Mouse (Mus musculus) CD8-positive naive resting alpha-beta T cell, adult 2 months (primary cell): Measurements from ENCODE around the gene Bcas2.

Experiments
- DNase-seq, 2 experiments: peaks; one replicate each; pipeline ENCODE4 v3.0.0; 2022; ENCODE audit warnings: low read depth in 2 of 2, low spot score in 2 of 2

Bcas2 gene

DNA sequence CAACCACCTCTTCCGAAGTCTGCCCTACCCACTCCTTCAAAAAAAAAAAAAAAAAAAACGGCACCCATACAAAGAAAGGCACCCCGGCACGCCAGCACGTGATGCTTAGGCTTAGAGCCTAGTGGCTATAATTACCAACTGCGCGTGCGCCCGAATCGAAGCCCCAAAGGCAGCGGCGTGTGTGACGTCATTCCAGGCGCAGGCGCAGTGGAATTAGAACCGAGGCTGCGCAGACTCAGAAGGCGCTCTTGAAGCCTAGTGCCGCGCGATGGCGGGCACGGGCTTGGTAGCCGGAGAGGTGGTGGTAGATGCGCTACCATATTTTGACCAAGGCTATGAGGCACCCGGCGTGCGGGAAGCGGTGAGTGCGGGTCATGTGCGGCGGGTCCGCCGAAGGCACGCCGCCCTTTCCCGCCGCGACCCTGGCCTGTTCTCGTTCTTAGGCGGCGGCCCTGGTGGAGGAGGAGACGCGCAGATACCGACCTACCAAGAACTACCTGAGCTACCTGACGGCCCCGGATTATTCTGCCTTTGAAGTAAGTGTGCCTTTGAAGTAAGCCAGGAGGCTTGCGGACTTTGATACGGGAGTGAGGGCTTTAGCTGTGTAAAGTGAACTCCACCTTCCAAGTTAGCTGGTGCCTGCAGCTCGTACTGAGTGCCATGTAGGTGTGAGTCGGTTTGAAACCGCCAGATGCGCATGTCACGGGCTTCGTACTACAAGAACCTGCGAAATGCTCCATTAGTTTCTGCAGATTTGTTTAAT is at the start of gene Bcas2:
Bcas2 (plus strand) TSS at position 151 of the 763 bp plus-strand sequence.
- peak; percentile 98 for DNase-seq

DNA sequence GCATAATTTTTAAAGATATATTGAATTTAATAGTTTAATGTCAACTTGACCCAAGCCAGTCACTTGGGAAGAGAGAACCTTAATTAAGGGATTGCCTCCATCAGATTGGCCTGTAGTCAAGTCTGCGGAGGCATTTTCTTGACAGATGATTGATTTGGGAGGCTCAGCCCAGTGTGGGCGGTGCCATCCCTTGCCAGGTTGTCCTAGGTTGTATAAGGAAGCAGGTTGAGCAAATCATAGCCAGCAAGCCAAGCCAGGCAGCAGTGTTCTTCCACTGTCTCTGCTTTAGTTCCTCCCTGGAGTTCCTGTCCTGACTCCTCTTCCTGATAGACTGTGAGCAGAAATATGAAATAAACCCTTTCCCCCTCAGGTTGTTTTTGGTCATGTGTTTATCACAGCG is 47.8 kb upstream of the Bcas2 start:
- DNase-seq: no peak

DNA sequence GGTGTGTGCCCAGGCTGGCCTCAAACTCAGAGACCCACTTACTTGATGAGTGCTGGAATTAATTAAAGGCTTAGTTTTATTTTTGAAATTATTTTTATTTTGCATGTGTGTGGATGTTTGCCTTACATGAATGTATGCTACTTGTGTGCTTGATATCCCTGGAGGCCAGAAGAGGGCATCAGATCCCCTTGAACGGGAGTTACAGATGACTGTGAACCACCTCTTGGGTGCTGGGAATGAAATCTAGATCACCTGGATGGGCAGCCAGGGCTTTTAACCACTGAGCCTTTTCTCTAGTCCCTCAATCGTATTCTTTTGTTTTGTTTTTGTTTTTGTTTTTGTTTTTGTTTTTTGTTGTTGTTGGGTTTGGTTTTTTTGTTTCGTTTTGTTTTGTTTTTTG is 45.3 kb upstream of the Bcas2 start:
- DNase-seq: no peak

DNA sequence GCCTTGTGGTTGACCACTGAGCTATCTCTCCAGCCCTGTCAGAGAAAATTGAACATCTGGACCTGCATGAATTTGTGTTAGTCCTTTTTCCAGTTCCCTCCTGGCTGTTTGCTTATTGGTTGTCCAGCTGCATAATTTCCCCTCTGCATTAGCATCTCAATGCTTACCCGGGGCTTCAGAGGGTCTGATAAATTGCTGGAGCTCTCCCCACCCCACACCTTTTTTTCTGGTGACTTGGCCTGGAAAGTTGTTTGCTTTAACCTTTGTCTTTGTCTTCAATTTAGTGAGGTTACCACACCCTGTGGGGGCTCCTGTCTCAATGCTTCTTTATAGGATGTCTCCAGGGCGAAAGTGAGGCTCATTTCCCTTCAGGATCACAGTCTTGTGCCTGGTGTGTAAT is 44.3 kb upstream of the Bcas2 start:
- no peak for DNase-seq

DNA sequence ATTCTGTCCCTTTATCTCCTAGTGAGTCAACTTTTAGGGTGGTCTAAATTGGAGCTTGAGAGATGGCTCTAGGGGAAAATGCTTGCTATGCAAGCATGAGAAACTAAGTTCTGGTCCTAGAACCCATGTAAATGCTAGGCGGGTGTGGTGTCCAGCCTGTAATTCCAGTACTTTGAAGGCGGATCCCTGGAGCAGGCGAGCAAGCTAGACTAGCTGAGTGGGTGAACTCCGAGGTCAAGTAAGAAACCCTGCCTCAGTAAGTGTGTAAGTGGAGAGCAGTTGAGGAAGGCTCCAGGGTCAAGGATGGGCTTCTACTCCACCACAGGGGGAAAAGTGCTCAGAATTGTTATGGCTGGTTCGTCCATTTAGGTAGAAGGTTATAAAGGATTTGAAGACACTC is 43.7 kb upstream of the Bcas2 start:
- DNase-seq: no peak

DNA sequence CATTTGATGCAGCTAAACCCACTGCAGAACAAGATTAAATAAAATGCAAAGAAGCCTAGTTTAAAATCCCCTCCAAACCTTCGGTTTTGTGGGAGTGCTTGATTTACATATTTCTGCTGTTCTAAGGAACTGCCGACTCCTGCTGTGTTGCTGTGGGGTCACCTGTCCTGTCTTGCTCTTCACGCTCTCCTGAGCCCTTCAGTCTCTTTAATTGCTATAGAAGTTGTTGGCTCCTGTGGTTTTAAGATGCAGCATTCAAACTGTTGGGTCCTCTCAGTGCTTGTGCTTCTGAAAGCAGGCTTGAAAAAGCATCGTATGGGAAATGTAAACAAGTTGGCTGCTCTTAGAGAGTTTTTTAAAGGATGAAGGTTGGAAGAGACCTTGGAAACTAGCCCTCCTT is 43.2 kb upstream of the Bcas2 start:
- no peak for DNase-seq

DNA sequence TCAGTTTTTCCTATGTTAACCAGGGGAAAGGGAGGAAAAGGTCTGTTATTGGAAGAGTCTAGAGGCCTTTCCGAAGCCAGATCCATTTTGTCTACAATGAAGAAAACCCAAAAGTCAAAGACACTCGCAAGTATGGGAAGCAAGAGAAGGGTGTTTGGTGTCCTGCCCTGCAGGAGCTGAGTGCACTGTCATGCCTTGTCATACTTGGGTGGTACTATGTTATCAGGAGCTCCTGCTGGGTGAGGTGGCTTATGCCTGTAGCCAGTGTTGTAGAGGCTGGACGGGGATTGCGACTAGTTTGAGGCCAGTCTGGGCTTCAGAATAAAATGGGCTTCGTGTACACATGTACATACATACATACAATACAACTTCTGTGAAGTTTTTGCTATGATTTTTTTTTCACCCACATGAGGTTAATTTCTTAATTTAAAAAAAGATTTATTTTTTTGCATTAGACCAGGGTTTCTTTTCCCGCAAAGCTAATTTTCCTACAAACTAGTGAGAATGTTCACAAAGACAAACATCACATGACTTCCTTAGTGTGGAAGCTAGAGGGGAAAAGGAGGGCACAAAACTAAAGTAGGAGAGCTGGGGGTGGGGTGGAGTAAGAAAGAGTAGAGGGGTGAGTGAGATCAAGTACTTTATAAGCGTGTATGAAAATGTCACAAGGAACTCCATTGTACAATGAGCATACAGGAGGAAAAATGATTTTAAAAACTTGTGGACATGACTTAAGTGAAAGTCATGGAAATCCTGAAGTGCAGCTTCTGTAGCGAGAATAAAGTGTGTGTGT is 41.9 kb upstream of the Bcas2 start:
- no peak for DNase-seq

DNA sequence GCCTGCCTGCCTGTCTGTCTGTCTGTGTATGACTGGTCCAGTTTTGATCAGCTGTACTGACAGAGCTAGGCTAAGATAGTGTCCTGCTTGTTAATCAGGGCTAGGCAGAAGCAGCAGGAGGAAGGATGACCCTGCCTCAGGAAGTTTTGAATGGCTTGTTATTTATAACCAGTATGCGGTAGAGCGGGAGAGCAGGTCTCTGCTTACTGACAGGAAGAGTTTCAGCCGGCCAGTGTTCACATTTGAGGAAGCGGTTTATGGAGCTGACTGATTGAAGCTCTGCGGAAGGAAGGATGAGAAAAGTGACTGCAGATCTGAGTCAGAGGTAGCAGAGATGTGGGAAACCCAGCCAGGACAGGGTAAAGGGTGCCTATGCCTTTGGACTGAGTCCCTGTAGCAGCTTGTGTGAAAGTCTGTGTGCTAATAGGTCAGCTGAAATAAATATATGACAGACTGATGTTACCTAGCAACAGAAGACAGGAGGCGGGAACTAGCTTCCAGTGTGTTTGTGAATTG is 41.2 kb upstream of the Bcas2 start:
- no peak for DNase-seq

DNA sequence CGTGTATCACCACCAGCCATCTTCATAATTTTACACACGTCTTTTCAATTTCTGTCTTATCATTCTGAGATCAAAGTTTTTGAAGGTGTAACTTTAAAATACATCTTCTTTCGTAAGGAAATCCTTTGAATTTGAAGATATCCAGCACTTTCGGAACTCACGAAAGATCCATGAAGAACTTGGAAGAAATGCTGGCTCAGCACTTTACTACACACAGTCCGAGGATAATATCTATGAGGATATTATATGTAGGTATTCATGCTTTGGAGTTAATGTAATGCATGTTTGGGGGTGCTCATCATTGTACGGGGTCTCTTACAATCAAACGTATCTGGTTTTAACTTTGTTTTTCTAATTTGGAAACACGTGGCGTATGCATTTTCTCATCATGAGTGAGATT is 38.4 kb upstream of the Bcas2 start:
- no peak for DNase-seq

DNA sequence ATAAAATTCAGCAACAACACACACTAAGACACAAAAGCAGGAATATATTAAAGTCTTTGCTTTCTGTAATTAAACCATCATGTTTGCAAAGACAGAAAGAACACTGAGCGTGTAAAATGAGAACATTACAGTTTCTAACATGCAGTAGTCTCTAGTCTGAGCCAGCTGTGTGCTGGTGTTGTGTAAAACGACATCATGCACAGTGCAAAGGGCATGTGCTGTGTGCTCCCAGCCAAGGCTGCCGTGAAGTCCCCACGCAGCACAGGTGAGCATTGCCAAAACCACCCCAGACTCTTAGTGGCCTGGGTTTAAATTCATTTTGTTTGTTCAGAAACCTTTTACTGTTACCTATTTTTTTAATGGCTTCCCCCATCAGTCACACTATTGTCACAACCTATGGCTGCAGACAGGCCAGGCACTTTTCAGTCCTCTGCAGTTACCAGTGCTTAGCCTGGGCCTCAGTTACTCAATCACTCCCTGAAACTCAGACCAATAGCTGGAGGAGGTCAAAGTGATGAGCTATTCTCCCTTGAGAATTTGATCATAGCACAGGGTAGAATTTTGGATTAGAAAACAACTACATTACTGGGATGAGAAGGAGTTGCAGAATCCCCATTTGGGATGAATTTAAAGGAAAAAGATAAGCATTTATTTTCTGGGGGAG is 34.9 kb upstream of the Bcas2 start:
- DNase-seq: no peak

DNA sequence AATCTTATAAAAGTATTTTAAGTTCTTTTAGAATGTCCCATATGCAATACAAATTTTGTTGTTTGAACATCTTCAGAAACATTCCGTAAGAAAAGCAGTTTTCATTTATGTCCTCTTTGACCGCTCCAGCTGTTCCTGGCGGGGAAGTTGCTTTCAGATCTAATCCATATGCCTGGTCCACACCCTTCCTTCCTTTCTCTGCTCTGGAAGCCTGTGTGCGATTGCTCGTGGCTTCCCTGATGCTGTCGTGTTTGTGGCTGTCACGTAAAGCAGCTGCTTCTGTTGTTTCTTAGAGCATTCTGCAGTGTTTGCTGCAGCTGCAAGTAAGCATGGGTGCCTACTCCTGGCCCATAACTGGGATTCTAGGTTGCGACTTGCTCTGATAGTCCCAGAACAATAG is 32.4 kb upstream of the Bcas2 start:
- DNase-seq: no peak

DNA sequence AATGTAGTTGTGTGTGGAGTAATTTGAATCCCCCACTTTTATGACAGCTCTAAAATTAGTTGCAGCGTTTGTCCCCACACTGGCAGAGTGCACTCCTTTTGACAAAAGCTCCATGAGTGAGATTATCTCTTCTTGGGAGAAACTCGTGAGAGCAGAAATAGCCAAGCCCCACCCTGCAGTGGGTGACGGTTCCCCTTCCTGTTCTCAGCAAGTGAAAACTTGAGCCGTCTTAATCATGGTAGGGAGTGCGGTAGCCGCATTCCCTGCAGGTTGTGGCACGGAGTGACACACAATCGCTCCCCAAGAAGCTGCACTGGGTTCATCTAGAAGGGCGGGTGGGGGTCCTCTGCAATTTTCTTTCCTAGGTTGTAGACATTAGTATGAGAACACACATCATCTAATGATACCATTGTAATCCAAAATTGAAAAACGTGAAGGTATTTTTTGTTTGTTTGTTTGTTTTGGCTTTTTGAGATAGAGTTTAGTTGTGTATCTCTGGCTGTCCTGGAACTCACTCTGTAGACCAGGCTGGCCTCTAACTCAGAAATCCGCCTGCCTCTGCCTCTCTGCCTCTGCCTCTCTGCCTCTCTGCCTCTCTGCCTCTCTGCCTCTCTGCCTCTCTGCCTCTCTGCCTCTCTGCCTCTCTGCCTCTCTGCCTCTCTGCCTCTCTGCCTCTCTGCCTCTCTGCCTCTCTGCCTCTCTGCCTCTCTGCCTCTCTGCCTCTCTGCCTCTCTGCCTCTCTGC is 31.2 kb upstream of the Bcas2 start:
- DNase-seq: peak in 1 of 2 experiments; percentile 2

DNA sequence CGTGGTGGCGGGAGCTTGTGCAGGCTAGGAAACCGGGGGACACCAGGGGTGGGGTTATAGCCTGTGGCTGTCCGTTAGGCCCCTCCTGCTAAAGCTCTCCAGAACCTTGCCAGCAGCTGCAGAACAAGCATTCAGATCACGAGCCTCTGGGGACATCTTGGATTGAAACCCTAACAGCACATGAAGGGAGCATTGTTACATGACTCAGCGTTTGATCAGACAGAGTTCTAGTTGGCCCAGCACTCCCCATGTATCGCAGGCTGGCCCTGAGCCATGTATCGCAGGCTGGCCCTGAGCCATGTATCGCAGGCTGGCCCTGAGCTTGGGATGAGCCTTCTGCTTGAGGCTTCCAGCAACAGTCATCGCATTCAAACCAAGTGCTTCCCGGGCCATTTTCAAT is 30.2 kb upstream of the Bcas2 start:
- DNase-seq: no peak

DNA sequence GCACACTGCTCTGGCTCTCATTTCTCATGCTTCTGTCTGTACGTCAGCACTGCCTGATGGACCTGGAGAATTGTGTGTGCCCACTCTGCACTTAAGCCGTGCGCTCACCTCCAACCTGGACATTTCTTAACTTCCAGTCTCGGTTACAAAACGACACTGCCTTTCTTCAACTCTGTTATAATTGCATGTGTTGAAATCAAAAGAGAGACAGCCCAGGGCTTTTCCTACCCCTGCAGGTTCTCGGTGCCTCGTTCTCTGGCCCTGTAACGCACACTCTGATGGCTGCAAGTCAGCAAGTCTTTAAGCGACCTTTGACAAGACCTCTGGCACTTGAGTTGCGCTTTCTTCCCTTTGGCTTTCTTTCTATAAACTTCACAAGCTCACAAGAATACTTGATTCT is 29.1 kb upstream of the Bcas2 start:
- DNase-seq: no peak

DNA sequence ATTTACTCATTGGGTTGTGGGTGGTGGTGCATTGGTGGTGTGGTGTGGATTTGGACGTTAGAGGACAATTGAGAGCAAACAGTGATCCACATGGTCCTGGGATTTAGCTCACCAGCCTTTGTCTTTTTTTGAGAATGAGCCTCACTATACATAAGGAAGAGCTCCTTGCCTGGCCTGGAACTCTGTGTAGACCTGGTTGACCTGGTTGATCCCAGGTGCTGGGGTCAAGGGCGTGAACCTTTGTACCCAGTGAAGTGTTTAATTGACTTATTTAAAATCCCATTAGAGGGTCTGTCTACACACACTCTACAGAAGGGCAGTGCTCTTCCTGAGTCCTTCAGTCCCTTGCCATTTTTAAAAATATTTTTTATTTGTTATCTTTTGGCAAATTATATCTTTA is 26.1 kb upstream of the Bcas2 start:
- DNase-seq: no peak

DNA sequence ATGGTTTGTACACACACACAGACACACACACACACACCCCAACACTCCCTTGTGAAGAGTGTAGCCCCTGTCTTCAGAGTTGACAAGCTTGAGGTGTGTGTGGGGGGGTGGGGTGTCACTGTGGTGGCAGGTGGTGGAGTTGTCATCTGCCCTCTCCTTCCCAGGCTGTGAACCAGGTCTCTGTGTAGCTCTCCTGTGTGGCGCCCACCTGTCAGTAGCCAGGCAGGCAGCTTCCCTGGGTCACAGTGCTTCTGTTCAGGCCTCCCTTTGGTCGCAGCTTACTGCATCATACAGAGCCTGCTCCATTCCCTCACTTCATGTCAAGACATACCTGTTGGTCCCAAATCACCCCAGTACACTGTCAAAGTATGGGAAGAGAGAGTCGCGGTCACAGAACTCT is 25.7 kb upstream of the Bcas2 start:
- no peak for DNase-seq

DNA sequence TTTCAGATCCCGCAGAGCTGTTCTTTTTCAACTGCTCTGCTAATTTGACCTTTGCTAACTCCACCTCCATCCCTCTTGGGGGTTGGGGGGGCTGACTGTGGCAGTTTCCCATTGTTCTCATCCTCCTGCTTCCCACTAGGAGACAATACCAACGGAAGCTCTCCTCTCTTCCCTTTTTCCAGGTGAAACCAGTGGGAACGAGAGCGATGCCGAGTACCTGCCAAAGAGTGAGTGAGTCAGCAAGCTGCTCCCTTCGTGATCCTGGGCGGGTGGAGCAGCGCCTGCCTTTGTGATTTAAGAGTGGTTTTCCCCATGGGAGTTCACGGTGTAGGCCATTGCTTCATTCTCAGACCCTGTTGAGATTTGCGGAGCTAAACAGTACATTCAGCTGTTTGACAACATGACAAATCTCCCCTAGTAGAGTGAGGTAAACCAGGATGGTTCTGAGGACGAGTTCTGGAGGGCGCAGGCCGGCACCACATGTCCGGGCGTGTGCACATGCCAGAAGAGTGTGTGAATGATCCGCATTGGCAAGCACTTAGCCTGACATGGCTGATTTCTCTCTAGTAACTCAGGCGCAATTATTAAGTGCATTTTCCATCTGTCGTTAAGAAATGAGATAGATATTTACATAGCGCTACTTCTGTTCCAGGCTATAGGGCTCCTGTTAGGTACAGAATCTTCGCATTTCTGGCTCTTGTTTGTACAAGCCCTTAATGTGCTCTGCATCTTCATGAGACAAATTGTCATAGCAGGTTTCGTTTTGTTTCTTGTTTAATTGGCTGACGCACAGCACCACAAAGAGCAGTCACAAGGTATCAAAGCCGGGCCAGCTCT is 24.9 kb upstream of the Bcas2 start:
- DNase-seq: no peak

DNA sequence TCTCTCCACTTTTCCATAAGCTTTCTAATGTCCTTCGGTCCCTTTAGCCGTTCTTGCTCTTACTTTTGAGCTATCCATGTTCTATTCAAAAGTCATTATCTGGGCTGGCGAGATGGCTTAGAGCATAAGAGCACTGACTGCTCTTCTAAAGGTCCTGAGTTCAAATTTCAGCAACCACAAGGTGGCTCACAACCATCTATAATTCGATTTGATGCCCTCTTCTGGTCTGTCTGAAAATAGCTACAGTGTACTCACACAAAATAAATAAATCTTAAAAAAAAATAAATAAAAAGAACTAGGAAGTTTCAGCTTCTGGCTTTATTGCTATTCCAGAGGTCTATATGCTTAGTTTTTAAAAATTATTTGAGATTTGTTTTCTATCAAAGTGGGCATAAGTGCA is 23.7 kb upstream of the Bcas2 start:
- no peak for DNase-seq

DNA sequence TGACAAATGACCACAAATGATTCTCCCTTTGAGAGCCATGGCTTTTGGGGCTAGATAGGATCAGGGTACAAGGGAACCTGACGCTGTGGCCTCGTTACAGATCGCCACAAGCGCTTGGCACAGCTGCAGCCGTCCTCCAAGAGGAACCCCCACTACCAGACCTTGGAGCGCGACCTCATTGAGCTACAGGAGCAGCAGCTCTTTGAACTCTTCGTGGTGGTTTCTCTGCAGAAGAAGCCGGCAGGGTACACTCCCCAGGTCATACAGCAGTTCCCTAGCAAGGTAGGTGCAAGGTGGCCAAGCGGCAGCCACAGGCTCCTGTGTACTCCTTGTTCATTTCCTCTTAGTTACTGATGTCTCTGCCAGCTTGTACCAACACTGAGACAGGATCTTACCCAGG is 22.5 kb upstream of the Bcas2 start:
- no peak for DNase-seq

DNA sequence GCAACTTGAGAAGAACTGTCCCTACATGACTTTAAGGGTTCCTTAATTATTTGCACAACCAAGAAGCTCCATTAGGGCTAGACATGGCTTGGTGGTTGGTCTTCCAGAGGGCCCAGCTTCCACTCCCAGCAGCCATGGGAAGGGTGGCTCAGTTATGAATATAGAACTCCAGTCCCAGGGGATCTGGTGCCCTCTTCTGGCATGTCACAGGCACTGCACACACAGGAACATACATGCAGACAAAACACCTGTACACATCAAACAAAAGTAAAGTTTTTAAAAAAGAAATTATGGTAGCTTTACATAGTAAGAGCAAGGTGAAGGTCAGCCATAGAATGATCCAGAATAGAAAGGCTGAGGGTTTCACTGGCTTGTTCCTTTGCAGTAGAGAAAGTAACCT is 17.7 kb upstream of the Bcas2 start:
- DNase-seq: no peak
